Mouse (Mus musculus) lung, postnatal 0 days (tissue): ENCODE results near the gene Nobox. TPM values are rescaled to one million over a fixed set of nuclear protein-coding genes. Genes with fewer than 3 reads are reported as not detected.

Source experiments
- ATAC-seq: fragments of 200-750 bp; cut with Nextera tagmentation; 2 replicates; pipeline ENCODE4 v1.8.0; 2017; ENCODE audit warnings: moderate library complexity
- DNase-seq: peaks from one replicate; pipeline ENCODE4 v3.0.0-alpha.2; 2016; ENCODE audit warnings: low spot score
- H3K27ac ChIP-seq: fragments of 300-500 bp; sonication (generic); 2 replicates; pipeline ENCODE4 v1.5.1; 2014; ENCODE audit warnings: antibody characterized with exemption, mild to moderate bottlenecking, low read length, mixed read lengths
- H3K27me3 ChIP-seq: fragments of 300-500 bp; sonication (generic); replicated peaks from 2 replicates; pipeline ENCODE4 v1.6.1; 2014; ENCODE audit warnings: low read length, mixed read lengths; ENCODE audit not compliant: insufficient read depth
- H3K36me3 ChIP-seq: fragments of 300-500 bp; sonication (generic); 2 replicates; pipeline ENCODE4 v1.6.1; 2014; ENCODE audit warnings: low read length, mixed read lengths; ENCODE audit not compliant: insufficient read depth
- H3K4me1 ChIP-seq: fragments of 300-500 bp; sonication (generic); 2 replicates; pipeline ENCODE4 v1.6.1; 2014; ENCODE audit warnings: antibody characterized with exemption, low read depth, low read length, mixed read lengths; ENCODE audit not compliant: insufficient read depth
- H3K4me2 ChIP-seq: fragments of 300-500 bp; sonication (generic); replicated peaks from 2 replicates; pipeline ENCODE4 v1.6.1; 2014; ENCODE audit warnings: low read depth, mild to moderate bottlenecking, low read length, moderate library complexity, mixed read lengths
- H3K4me3 ChIP-seq: fragments of 300-500 bp; sonication (generic); 2 replicates; pipeline ENCODE4 v1.5.1; 2014; ENCODE audit warnings: low read depth, low read length
- H3K9ac ChIP-seq: fragments of 300-500 bp; sonication (generic); replicated peaks from 2 replicates; pipeline ENCODE4 v1.6.1; 2014; ENCODE audit warnings: low read depth, mild to moderate bottlenecking
- H3K9me3 ChIP-seq: fragments of 300-500 bp; sonication (generic); 2 replicates; pipeline ENCODE4 v1.6.1; 2016; ENCODE audit warnings: low read length, mixed read lengths
- CTCF ChIP-seq: IDR thresholded peaks from 2 replicates; pipeline ENCODE4 v1.5.1; 2016; ENCODE audit warnings: antibody characterized with exemption, mild to moderate bottlenecking
- EP300 ChIP-seq: IDR thresholded peaks from 2 replicates; pipeline ENCODE4 v1.6.1; 2016; ENCODE audit warnings: antibody characterized with exemption, mild to moderate bottlenecking, control low read depth
- WGBS: fragments of 180-500 bp; shearing (Covaris S2); extraction: QIAGEN DNeasy Blood & Tissue Kit; methylation state at CpG from one replicate; pipeline ENCODE4 v1.1.7; 2014; 5-methylcytosine and 5-hydroxymethylcytosine counted together
- polyA plus RNA-seq: library from polyadenylated mRNA; unstranded; fragments of >200 nt; fragmentation: Nextera tagmentation; extraction: Ambion mirVana; gene quantifications from 2 replicates; pipeline ENCODE4 v1.2.1, GENCODE M21; 2015

Nobox gene
- polyA plus RNA-seq, 1 experiment from 2014 or later: not detected

DNA sequence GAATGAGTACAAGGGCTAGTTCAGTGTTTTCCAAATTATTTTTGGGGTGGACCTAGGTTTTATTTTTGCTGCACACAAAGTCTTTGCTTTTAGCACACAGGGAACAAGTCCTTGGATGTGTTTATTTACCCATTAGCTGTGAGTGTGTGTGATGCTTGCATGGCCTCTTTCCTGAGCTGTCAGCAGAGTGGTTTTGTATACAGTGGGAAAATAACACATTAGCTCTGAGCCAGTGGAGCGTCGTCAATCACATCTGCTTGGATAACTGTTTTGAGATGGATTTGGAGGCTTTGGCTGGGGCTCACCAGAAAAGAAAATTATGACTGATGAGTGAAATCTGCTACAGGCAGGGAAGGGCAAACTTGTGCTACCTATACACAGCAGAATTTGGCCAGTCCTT, 33.0 kb upstream of the Nobox start:
- H3K4me3 ChIP-seq: no peak overlapping the region
- H3K4me2 ChIP-seq: no peak overlapping the region
- DNase-seq (no peak), ATAC-seq (no peak)
- no peaks in the 10 kb centered on the region for H3K9me3 ChIP-seq
- no peak for TF ChIP-seq EP300
- TF ChIP-seq CTCF: no peak
- no peaks in the 10 kb centered on the region for H3K27me3 ChIP-seq
- 30% methylated on average over 2 of the region's 2 CpGs for WGBS
- no peak overlapping the region for H3K9ac ChIP-seq
- H3K27ac ChIP-seq: no peak overlapping the region
- no peaks in the 10 kb centered on the region for H3K36me3 ChIP-seq
- no peaks in the 10 kb centered on the region; the same call in 1 of the 2 replicates for H3K4me1 ChIP-seq

DNA sequence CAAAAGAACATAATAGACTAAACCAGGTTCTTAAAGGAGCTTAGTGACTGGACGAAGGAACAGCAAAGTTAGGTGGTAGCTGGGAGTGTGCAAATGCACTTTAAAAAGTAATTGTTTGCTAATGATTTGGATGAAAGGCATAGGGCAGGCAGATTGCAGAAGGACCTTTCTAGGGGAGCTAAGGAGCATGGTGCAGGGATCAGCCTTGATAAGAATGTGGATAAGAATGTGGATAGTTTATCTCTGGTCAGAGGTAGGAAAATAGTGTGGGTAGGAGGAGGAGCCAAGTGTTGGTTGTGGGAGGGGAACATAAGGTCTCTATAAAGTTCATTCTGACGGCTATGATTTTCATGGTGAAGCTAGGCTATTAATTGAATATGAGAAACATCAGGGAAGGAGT, 29.4 kb upstream of the Nobox start:
- ATAC-seq (0 out of 2 replicates have a peak, but pooled peaks have one; percentile 2), DNase-seq (no peak)
- Histone ChIP-seq H3K27ac (no peak overlapping the region), H3K4me2 (no peak overlapping the region), H3K4me1 (peaks cover 6% of the 10 kb centered on the region; the same call in 1 of the 2 replicates), H3K9ac (no peak overlapping the region), H3K9me3 (no peaks in the 10 kb centered on the region), H3K27me3 (no peaks in the 10 kb centered on the region), H3K4me3 (no peak overlapping the region), H3K36me3 (no peaks in the 10 kb centered on the region)
- no peak for TF ChIP-seq CTCF
- TF ChIP-seq EP300: 0 out of 2 replicates have a peak, but pooled peaks have one; percentile 28
- WGBS: 40% methylated on average over 2 of the region's 2 CpGs

DNA sequence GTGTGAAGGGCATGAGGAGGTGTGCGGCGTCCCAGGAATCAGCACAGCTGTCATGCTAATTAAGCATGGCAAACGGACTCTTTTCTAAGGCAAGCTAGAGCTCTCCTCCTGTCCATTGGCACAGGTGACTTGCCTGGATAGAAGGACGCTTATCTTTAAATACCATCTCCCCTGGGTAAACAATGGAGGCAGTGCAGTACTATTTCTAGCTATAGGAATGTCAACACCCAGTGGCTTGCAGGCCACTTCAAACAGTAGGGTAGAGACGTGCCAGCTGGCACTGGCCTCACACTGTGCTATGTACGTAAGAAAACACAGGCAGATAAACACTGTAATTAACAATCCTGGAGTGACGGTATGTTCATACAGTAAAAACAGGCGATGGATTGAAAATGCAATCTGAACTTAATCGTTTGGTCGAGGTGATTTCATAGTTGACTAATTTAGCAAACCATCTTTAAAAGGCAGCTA, 28.2 kb upstream of the Nobox start:
- peak; percentile 92 for DNase-seq
- no peak overlapping the region for H3K27ac ChIP-seq

DNA sequence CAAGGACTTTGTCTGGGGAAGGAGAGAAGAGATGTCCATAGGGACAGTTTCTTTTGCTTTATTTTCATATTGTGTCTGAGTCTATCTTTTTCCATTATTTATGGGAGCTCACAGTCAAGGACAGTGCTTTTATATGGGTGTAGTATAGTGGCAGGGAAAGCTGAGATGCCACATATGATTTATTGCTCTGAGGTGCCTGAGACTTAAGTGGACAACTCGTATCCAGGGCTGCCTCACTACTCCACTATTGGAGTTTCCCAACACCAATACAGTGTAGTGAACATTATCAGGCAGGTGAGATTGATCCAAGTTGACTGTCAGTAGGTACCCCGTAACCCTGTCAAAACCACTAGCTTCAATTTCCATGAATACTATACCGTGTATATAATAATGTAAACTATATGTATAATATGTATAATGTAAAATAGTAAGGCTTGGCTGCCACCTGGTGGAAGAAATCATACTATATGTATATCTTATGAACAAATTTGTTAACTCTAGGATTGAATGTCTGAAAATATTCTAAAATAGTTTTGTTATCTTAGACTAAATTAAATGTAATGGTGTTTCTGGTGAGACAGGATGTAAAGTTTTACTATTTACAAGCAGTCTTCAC, 26.4 kb upstream of the Nobox start:
- Histone ChIP-seq H3K36me3 (no peaks in the 10 kb centered on the region), H3K9ac (no peak overlapping the region), H3K9me3 (no peaks in the 10 kb centered on the region), H3K27ac (no peak overlapping the region), H3K4me1 (peaks cover 9% of the 10 kb centered on the region; the same call in 1 of the 2 replicates), H3K4me3 (no peak overlapping the region), H3K27me3 (no peaks in the 10 kb centered on the region), H3K4me2 (no peak overlapping the region)
- ATAC-seq (no peak), DNase-seq (peak; percentile 41)
- WGBS: 55% methylated on average over 3 of the region's 3 CpGs
- TF ChIP-seq CTCF: peak; percentile 22; the same call in 1 of the 2 replicates
- no peak for TF ChIP-seq EP300

More for the DNA sequence above, 28.2 kb upstream of the Nobox start:
- WGBS: 9% methylated on average over 10 of the region's 10 CpGs
- Histone ChIP-seq H3K9ac (no peak overlapping the region), H3K4me2 (0 out of 2 replicates have a peak overlapping the region, but pooled peaks have one; percentile 2), H3K27me3 (no peaks in the 10 kb centered on the region), H3K36me3 (no peaks in the 10 kb centered on the region), H3K4me1 (peaks cover 9% of the 10 kb centered on the region; the same call in 1 of the 2 replicates), H3K4me3 (no peak overlapping the region), H3K9me3 (no peaks in the 10 kb centered on the region)
- TF ChIP-seq EP300 (peak; percentile 97), CTCF (no peak)
- peak; percentile 99 for ATAC-seq

DNA sequence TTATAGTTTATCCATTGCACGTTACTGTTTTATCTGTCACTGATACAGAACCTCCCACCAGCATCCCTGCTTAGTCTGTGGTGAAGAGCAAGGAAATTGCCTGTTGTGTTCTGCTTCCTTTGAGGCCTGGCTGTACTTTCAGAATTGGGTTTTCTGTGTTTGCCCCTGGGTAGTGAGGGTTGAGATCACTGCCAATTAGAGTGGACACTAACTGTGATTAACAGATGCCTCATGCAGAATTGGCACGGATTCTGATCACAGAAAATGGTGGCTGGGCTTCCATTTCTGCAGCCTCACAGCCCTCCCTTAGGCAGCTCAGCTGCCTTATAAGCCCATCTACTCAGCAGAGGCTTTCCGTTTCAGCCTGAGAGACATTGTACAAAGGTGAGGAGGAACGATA, 24.1 kb upstream of the Nobox start:
- Histone ChIP-seq H3K27me3 (no peaks in the 10 kb centered on the region), H3K9ac (no peak overlapping the region), H3K4me1 (peaks cover 9% of the 10 kb centered on the region; the same call in 1 of the 2 replicates), H3K4me3 (no peak overlapping the region), H3K27ac (no peak overlapping the region), H3K9me3 (no peaks in the 10 kb centered on the region), H3K36me3 (no peaks in the 10 kb centered on the region), H3K4me2 (no peak overlapping the region)
- TF ChIP-seq CTCF: no peak
- no peak for TF ChIP-seq EP300
- DNase-seq: no peak
- 56% methylated on average over 4 of the region's 4 CpGs for WGBS
- no peak for ATAC-seq

DNA sequence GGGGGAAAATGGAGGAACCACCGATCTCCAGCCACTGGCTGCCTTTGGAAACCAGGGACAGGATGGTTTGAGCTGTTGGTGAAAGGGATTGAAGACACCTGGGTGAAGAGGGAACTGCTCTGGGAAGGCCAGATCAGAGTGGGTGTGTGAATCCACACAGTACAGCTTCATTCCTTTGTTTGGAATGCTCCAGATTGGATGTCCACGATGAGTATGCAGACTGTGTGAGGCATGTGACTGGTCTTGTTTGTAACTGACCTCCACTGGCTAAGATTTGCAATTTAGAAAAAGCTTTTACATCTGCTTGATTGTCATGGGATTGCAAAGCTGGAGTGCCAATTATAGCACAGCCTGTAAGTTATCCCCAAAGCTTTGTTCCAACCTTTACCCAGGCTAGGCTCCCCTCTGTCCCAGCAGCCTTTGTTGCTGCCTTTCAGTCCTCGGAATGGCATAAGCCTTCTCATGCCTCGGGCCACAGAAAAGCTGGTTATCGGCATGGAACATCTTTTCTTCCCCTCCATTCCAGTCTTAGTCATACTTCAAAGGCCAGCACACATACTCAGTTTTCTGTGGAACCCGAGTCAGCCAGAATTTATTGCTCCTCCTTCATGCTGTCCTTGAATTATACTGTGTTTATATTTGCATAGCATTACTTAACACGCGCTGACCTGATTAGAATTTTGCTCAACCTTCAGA, 3.8 kb upstream of the Nobox start:
- Histone ChIP-seq H3K36me3 (no peaks in the 10 kb centered on the region), H3K4me2 (no peak overlapping the region), H3K27me3 (no peaks in the 10 kb centered on the region), H3K4me1 (no peaks in the 10 kb centered on the region), H3K27ac (no peak overlapping the region), H3K9ac (no peak overlapping the region), H3K9me3 (no peaks in the 10 kb centered on the region), H3K4me3 (no peak overlapping the region)
- peak; percentile 20 for DNase-seq
- TF ChIP-seq CTCF (no peak), EP300 (no peak)
- 51% methylated on average over 8 of the region's 8 CpGs for WGBS
- ATAC-seq: peak; percentile 54
